Mouse (Mus musculus) G1E-ER4 (cell line): ENCODE measurements at regions not wholly inside any gene's neighbourhood (a gene's known extent, or its start where the extent isn't known, plus 50 kb on each side); places are given as distances from the start of the nearest gene placed in this dataset.

Experiments
- GATA1 ChIP-seq: IDR thresholded peaks from one replicate; pipeline ENCODE4 v1.8.0; 2012; ENCODE audit warnings: low read length, inconsistent platforms

DNA sequence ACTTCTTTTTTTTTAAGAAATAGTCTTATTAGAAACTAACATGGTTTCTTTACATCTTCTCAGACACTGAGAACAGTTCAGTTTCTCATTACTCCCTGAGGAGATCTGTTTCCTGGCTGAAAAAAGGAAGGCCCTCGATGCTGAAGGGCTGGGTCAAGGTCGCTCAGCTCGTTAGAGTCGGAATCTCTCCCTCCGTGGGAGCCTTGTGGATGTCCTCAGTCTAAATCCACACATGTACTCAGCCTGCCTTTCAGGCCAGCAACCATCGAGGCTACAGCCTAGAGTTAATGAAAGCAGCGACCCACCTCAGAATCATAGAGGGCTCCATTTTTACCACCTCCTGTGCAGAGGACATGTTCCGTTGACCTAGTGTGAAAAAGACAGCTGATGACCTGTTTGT is 190.2 kb upstream of the Hnrnpa3 start:
- no peak for TF ChIP-seq GATA1

DNA sequence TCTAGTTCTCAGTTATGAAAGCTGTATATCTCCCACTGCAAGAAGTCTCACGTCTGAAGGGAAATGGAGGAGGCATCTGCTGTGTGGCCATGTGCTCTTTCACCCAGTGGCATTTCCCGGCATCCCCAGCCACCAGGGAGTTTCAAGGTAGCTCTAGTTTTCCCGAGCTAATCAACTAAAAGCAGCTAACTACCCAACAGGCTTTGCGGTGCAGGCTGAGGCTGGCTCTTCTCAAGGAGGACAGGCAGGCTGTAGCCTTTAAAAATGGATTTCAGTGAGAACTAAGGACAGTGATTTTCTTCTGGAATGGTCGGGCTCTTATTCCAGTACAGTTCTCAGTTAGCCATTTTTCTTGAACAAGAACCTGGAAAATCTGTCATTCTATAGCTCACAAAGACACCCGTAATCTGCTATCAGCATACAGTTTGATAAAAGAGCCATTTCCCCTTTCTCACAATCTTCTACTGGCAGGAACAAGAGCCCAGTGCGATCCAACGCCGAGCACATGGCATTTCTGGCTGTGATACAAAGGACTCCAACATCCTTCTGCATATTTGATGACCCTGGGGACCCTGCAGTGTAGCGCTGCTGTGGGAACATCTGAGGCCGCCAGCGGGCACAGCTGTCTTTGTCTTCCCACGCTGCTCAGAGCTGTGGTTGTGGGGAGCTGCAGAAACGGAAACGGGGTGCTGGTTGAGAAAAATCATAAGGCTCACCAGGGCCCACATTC is 188.9 kb upstream of the Hnrnpa3 start:
- TF ChIP-seq GATA1, result peak; percentile 13

- no peak for TF ChIP-seq GATA1
Measured at GRCm38 (mm10) chr2:75470688-75471054, 188.4 kb upstream of the Hnrnpa3 start.

DNA sequence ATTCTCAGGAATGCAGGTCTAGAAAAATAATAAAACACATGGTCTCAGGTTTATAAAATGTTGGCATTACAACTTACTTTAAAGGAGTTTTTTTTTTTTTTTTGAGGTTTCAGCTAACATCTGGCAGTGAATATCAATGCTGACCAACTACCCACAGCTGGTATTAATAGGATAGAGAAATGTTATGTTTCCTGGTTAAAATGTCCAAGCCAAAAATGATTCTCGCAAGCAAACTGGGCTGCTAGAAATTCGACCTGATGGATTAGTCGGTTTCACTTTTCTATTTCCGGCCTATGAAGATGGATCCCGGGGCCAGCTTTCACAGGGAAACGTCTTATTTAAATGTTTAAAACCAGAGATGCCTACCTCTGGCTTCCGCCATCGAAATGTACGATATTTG is 186.6 kb upstream of the Hnrnpa3 start:
- no peak for TF ChIP-seq GATA1

DNA sequence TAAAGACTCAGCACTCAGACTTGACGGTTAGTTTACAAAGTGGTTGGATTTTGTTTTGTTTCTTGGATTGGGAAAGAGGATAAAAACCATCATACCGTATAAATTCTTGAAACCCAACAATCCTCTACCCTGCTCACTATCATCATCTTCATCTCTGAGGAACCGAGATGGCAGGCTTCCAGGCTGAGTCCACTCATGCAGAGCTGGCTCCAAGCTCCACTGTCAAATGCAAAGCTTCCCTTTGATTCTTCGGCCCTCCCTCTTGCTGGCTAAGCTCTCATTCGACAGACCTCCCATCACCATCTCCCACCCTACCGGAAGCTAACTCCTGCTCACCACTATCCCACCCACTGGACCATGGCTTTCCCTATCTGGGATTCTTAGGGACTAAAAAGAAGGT is 184.6 kb upstream of the Hnrnpa3 start:
- no peak for TF ChIP-seq GATA1

- no peak for TF ChIP-seq GATA1
Measured at GRCm38 (mm10) chr2:75476350-75476749, 182.7 kb upstream of the Hnrnpa3 start.

DNA sequence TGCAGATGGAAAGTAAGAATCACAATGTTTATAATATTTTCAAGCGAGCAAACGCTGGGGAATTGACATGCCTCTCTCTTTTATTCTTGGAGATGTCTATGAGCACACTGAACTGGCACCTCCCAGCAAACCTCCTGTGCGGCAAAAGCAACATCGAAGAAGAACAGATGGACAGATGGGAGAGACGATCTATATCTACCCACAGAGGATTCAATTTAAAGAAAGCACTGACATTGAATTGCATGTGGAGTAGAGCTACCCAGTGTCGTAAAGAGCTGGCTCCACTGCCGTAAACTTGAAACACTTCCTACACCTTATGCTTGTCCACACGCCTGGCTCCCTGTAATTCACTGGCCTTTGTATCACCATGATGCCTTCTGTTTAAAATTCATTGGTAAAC is 182.0 kb upstream of the Hnrnpa3 start:
- no peak for TF ChIP-seq GATA1

DNA sequence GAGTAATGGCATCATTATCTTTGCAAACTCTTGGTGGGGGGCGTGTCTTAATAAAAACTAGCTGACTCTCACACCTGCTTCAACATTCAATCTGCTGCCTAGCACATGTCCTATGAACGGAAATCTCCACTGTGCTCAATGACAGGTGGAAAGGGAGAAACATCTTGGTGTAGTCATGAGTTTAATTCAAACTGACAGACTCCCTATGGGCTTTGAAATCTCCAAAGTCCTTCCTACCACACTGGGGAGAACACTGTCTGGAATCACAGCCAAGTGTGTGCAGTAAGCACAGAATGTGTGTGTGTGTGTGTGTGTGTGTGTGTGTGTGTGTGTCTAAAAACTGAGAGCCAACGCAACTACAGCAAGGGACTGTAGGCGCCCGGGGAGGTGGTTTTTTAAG is 179.5 kb upstream of the Hnrnpa3 start:
- no peak for TF ChIP-seq GATA1

DNA sequence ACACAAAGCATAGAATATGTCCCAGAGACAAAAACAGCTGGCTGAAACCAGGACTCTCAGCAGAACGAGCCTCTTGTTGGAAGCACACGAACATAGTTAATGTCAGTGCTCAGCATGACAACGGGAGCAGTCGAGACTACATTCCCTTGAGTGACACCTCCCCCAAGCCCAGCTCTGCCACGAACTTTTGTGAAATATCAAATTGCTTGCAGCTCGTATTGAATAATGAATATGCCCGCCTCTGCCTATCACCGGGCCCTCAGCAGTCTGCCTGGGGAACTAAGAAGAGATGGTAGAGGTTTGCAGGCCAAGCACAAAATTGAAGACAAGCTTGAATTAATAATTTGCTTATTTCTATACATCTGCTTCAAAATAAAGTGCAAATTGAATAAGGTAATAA is 177.2 kb upstream of the Hnrnpa3 start:
- TF ChIP-seq GATA1, result no peak

GRCm38 (mm10) chr2:75482484-75482883 is 176.6 kb upstream of the Hnrnpa3 start:
- TF ChIP-seq GATA1, result no peak

- TF ChIP-seq GATA1, result no peak
Measured at GRCm38 (mm10) chr2:75484951-75485350, 174.1 kb upstream of the Hnrnpa3 start.

DNA sequence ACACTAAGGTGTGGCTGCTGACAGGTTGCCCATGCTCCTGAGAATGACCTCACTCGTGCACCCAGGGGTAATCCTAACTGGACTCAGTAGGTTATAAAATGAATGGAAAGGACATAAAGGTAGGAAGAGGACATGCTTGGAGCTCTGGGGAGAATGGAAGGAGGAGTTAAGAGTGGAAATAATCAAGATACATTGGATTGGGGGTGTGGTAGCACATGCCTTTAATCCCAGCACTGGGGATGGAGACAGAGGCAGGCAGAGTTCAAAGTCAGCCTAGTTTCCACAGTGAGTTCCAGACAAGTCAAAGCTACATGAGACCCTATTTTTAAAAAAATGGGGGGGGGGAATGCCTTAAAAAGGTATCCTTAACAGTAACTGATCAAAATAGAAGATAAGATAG is 167.9 kb upstream of the Hnrnpa3 start:
- no peak for TF ChIP-seq GATA1

GRCm38 (mm10) chr2:75491789-75492500 is 167.1 kb upstream of the Hnrnpa3 start:
- TF ChIP-seq GATA1, result no peak

GRCm38 (mm10) chr2:75492501-75492898 is 166.6 kb upstream of the Hnrnpa3 start:
- no peak for TF ChIP-seq GATA1

DNA sequence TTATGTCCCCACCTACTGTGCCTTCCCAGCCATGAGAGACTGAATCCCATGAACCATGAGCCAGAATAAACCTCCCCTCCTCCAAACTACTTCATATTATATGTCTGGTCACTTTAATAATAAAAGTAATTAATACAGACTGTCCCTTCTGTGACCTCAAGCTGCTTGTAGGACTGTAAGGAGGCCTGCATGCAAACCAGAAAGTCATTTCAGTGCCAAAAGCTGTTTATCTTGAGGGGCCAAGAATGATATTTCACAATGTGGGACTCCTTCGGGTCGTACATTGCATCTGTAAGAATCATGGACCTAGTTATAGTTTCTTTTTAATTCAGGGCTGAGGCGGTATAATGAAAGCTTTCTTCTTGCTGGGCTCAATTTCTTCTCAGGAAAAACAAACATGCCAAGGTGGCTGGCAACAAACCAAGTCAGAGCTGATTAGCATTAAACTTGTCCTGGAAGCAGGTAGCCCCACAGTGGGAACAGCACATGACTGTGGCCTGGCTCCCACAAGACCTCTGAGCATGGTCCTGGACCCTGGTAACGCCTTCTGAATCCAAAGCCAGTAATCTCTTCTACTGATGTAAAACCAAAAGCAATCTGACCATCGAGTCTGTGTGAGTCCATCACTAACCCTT is 162.3 kb upstream of the Hnrnpa3 start:
- no peak for TF ChIP-seq GATA1

DNA sequence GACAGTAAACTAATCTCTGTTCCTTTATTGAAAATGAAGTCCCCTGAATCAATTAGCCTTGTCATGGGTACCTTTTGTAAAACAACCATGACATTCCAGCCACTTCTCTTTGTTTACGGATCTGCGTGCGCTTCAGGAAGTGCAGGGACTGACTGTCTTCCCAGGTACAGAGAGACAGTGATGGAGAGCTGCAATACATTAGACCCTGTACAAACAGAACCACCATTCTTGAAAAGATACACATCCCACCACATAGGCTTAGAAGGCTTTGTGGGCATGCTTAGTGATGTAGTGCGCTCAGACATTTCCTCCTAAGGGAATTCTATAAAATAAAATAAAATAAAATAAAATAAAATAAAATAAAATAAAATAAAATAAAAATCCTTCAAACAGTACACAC is 148.8 kb upstream of the Hnrnpa3 start:
- no peak for TF ChIP-seq GATA1

DNA sequence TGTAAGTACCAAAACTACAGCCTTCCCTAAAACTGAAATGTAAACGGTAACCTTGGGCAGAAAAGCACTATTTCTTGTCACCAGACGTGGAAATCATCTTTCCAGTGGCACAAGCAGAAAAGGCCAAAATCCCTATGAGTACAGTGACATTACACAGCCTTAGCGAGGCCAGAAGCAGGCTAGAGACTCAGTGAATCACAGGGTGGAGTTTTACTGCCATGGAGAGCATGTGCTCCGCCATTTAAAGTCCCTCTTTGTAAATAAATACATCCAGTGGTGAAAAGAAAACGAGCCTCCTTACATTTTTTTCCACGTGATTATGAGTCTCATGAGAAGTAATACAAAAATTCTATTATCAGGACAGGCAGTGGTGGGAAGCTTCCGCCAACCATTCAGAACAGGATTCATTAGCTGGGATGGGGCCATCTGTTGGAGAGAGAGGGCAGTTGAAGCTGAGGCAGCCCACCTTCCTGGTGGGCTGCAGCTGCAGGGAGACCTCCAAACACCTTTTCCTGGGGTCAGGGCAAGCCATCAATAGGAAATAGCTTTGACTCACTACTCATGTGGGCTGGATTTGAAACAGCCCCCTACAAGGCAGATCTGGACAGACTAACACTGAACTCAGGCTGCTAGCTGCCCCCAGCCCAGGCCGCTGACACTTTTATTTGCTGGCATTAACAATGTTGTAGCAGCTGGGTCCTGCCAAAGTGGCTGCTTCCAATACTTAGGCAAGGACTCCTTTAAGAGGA is 146.5 kb upstream of the Hnrnpa3 start:
- no peak for TF ChIP-seq GATA1
